Mouse (Mus musculus) myocyte (in vitro differentiated cells): Measurements from ENCODE around the gene Epha6. TPM values are rescaled to one million over a fixed set of nuclear protein-coding genes. Genes with fewer than 3 reads are reported as not detected.

Source experiments
- H3K27me3 ChIP-seq: one replicate; pipeline ENCODE4 v1.6.1; 2011; ENCODE audit not compliant: control insufficient read depth, insufficient read depth, insufficient read length
- H3K36me3 ChIP-seq: one replicate; pipeline ENCODE4 v1.6.1; 2011; ENCODE audit not compliant: control insufficient read depth, insufficient read depth
- H3K4me2 ChIP-seq: one replicate; pipeline ENCODE4 v1.6.1; 2011; ENCODE audit warnings: low read depth, control low read depth
- H3K4me3 ChIP-seq: one replicate; pipeline ENCODE4 v1.5.1; 2011; ENCODE audit warnings: mild to moderate bottlenecking, control low read depth, moderate library complexity
- H3K79me2 ChIP-seq: one replicate; pipeline ENCODE4 v1.6.1; 2011; ENCODE audit not compliant: control insufficient read depth, insufficient read depth
- H3ac ChIP-seq: one replicate; pipeline ENCODE4 v1.6.1; 2011; ENCODE audit not compliant: control insufficient read depth, insufficient read length
- CEBPB ChIP-seq: IDR thresholded peaks from 2 replicates; pipeline ENCODE4 v1.6.1; 2011; ENCODE audit warnings: mild to moderate bottlenecking, moderate library complexity; ENCODE audit not compliant: poor library complexity, insufficient read depth, severe bottlenecking
- E2F4 ChIP-seq: IDR thresholded peaks from one replicate; pipeline ENCODE4 v1.6.1; 2011; ENCODE audit warnings: mild to moderate bottlenecking, control low read depth, moderate library complexity; ENCODE audit not compliant: insufficient read depth
- MAX ChIP-seq: IDR thresholded peaks from one replicate; pipeline ENCODE4 v1.6.1; 2011; ENCODE audit warnings: low read depth, mild to moderate bottlenecking, control low read depth
- MYOD1 ChIP-seq, 3 experiments: IDR thresholded peaks; one replicate each; pipeline ENCODE4 v1.6.1; 2011; ENCODE audit warnings: control low read depth in 2 of 3, low read depth in 2 of 3, mild to moderate bottlenecking in 2 of 3, moderate library complexity in 1 of 3; ENCODE audit not compliant: insufficient read length in 2 of 3, control insufficient read depth in 1 of 3
- MYOG ChIP-seq, 3 experiments: IDR thresholded peaks; one replicate each; pipeline ENCODE4 v1.6.1; 2011; ENCODE audit warnings: control low read depth in 2 of 3, low read depth in 2 of 3, mild to moderate bottlenecking in 2 of 3; ENCODE audit not compliant: insufficient read length in 2 of 3, control insufficient read depth in 1 of 3, insufficient read depth in 1 of 3
- POLR2A ChIP-seq: IDR thresholded peaks from one replicate; pipeline ENCODE4 v1.6.1; 2011; ENCODE audit warnings: low read depth, mild to moderate bottlenecking, control low read depth, moderate library complexity; ENCODE audit not compliant: insufficient read length
- POLR2AphosphoS2 ChIP-seq: IDR thresholded peaks from one replicate; pipeline ENCODE4 v1.6.1; 2011; ENCODE audit warnings: low read depth, control low read depth; ENCODE audit not compliant: insufficient read length
- REST ChIP-seq: IDR thresholded peaks from one replicate; pipeline ENCODE4 v1.6.1; 2011; ENCODE audit warnings: mild to moderate bottlenecking, control low read depth, moderate library complexity; ENCODE audit not compliant: insufficient read depth, insufficient read length
- SRF ChIP-seq: IDR thresholded peaks from one replicate; pipeline ENCODE4 v1.6.1; 2011; ENCODE audit warnings: low read depth; ENCODE audit not compliant: control insufficient read depth, insufficient read length
- TCF12 ChIP-seq: IDR thresholded peaks from one replicate; pipeline ENCODE4 v1.6.1; 2011; ENCODE audit warnings: mild to moderate bottlenecking, control low read depth; ENCODE audit not compliant: poor library complexity, insufficient read depth, severe bottlenecking
- TCF3 ChIP-seq: IDR thresholded peaks from one replicate; pipeline ENCODE4 v1.6.1; 2011; ENCODE audit warnings: low read depth, control low read depth; ENCODE audit not compliant: insufficient read length
- USF1 ChIP-seq: IDR thresholded peaks from one replicate; pipeline ENCODE4 v1.6.1; 2011; ENCODE audit warnings: low read depth, mild to moderate bottlenecking, control low read depth, moderate library complexity
- polyA plus RNA-seq: library from polyadenylated mRNA; unstranded; fragments of >200 nt; fragmentation: generic; extraction: Trizol; gene quantifications from one replicate; pipeline ENCODE4 v1.2.1, GENCODE M21; 2012; ENCODE audit warnings: missing spikeins

The Epha6 gene
- polyA plus RNA-seq, 1 experiment, result not detected

- H3K36me3 ChIP-seq, result no peaks in the 10 kb centered on the region
- TF ChIP-seq USF1 (no peak), CEBPB (no peak), MYOG (IDR thresholded peaks at IDR 0.05; ENCODE audit: control insufficient read depth in 1 of 3, insufficient read depth in 1 of 3, insufficient read length in 2 of 3, low read depth in 2 of 3) (no peak), POLR2AphosphoS2 (no peak), REST (no peak), TCF3 (no peak), MYOD1 (IDR thresholded peaks at IDR 0.05; ENCODE audit: control insufficient read depth in 1 of 3, insufficient read length in 2 of 3, low read depth in 2 of 3) (no peak), SRF (no peak), MAX (no peak), TCF12 (no peak), E2F4 (no peak), POLR2A (no peak)
- no peak overlapping the region for H3K4me3 ChIP-seq
- no peak overlapping the region for H3K4me2 ChIP-seq
- no peaks in the 10 kb centered on the region for H3K79me2 ChIP-seq
- H3K27me3 ChIP-seq, result no peaks in the 10 kb centered on the region
- H3ac ChIP-seq, result no peak overlapping the region
Measured at GRCm38 (mm10) chr16:60144370-60144769, 461.0 kb downstream of the Epha6 start.

DNA sequence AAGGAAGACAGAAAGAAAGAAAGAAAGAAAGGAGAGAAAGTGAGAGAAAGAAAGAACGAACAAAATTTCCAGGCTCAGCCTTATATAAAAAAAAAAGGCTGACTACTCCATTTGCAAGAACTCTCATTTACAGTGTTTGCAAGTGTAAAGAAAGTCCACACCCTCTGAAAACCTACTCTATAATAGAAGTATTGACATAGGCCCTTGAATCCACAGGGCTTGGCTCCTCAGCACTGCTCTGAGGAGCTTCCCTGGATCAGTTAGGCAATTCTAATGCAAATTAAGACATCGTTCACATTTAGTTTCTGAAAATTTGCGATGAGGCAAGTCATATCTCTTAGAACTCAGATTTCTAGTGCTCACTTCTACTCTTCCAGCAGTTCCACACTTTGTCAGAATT is 483.9 kb downstream of the Epha6 start:
- H3K4me2 ChIP-seq, result no peak overlapping the region
- H3K79me2 ChIP-seq, result no peaks in the 10 kb centered on the region
- H3K4me3 ChIP-seq, result no peak overlapping the region
- no peak for TF ChIP-seq MYOG (IDR thresholded peaks at IDR 0.05; ENCODE audit: control insufficient read depth in 1 of 3, insufficient read depth in 1 of 3, insufficient read length in 2 of 3, low read depth in 2 of 3)
- no peak for TF ChIP-seq MAX
- no peak for TF ChIP-seq E2F4
- no peak for TF ChIP-seq TCF12
- TF ChIP-seq POLR2A, result no peak
- no peak for TF ChIP-seq SRF
- no peak for TF ChIP-seq USF1
- TF ChIP-seq MYOD1 (IDR thresholded peaks at IDR 0.05; ENCODE audit: control insufficient read depth in 1 of 3, insufficient read length in 2 of 3, low read depth in 2 of 3), result no peak
- TF ChIP-seq POLR2AphosphoS2, result no peak
- TF ChIP-seq CEBPB, result no peak
- no peak for TF ChIP-seq TCF3
- TF ChIP-seq REST, result no peak
- H3K27me3 ChIP-seq, result no peaks in the 10 kb centered on the region
- no peak overlapping the region for H3ac ChIP-seq
- H3K36me3 ChIP-seq, result no peaks in the 10 kb centered on the region

DNA sequence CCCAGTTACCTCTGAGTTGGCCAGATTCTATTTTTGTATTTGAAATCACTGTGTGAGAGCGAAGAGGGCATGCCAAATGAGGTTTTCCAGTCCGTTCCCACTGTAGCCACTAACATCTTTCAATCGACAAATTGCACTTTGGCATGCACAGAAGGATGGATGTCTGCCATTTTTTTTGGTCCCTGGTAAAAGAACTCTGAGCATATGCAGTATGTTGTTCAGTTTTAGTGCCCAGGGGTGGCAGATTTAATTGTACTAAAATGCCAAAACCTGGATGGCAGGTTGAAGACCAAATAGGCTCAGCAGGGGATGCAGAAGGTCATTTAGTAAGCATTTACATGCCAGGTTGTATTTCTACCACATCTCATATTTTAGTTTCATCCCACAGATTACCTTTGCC is 503.1 kb downstream of the Epha6 start:
- Histone ChIP-seq H3ac (no peak overlapping the region), H3K36me3 (no peaks in the 10 kb centered on the region), H3K79me2 (no peaks in the 10 kb centered on the region), H3K4me3 (no peak overlapping the region), H3K4me2 (no peak overlapping the region), H3K27me3 (no peaks in the 10 kb centered on the region)
- no peak for TF ChIP-seq TCF12
- TF ChIP-seq MYOG (IDR thresholded peaks at IDR 0.05; ENCODE audit: control insufficient read depth in 1 of 3, insufficient read depth in 1 of 3, insufficient read length in 2 of 3, low read depth in 2 of 3), result no peak
- TF ChIP-seq E2F4, result no peak
- no peak for TF ChIP-seq CEBPB
- TF ChIP-seq POLR2AphosphoS2, result no peak
- no peak for TF ChIP-seq SRF
- no peak for TF ChIP-seq MYOD1 (IDR thresholded peaks at IDR 0.05; ENCODE audit: control insufficient read depth in 1 of 3, insufficient read length in 2 of 3, low read depth in 2 of 3)
- TF ChIP-seq MAX, result no peak
- TF ChIP-seq TCF3, result no peak
- TF ChIP-seq USF1, result no peak
- TF ChIP-seq REST, result no peak
- TF ChIP-seq POLR2A, result no peak

GRCm38 (mm10) chr16:60095333-60095732 is 510.0 kb downstream of the Epha6 start:
- Histone ChIP-seq H3K4me2 (no peak overlapping the region), H3K4me3 (no peak overlapping the region), H3K79me2 (no peaks in the 10 kb centered on the region), H3ac (no peak overlapping the region), H3K27me3 (no peaks in the 10 kb centered on the region), H3K36me3 (no peaks in the 10 kb centered on the region)
- no peak for TF ChIP-seq MYOD1 (IDR thresholded peaks at IDR 0.05; ENCODE audit: control insufficient read depth in 1 of 3, insufficient read length in 2 of 3, low read depth in 2 of 3)
- no peak for TF ChIP-seq MAX
- no peak for TF ChIP-seq TCF12
- no peak for TF ChIP-seq REST
- no peak for TF ChIP-seq POLR2A
- no peak for TF ChIP-seq SRF
- no peak for TF ChIP-seq MYOG (IDR thresholded peaks at IDR 0.05; ENCODE audit: control insufficient read depth in 1 of 3, insufficient read depth in 1 of 3, insufficient read length in 2 of 3, low read depth in 2 of 3)
- no peak for TF ChIP-seq TCF3
- TF ChIP-seq POLR2AphosphoS2, result no peak
- TF ChIP-seq E2F4, result no peak
- no peak for TF ChIP-seq USF1

DNA sequence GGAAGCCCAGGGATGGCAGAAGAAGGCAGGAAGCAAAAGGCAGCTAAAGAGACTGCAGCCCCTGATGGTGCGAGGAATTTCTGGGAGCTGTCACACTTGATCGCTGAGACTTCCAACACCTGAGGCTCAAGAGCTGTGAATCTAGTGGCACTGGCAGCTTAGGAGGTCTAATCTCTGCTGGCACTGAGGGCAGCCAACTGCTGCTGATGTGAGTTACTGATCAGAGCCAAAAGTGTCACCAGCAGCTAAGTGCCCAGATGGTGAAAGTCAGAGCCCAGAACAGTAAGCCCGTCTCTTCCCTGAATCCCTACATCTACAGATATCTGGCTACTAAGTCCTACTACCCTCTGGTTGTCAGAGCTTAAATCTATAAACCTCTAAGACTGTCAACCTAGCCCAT is 518.4 kb downstream of the Epha6 start:
- Histone ChIP-seq H3K4me2 (no peak overlapping the region), H3K79me2 (no peaks in the 10 kb centered on the region), H3ac (no peak overlapping the region), H3K4me3 (no peak overlapping the region), H3K27me3 (no peaks in the 10 kb centered on the region), H3K36me3 (no peaks in the 10 kb centered on the region)
- TF ChIP-seq TCF12 (no peak), POLR2A (no peak), MYOD1 (IDR thresholded peaks at IDR 0.05; ENCODE audit: control insufficient read depth in 1 of 3, insufficient read length in 2 of 3, low read depth in 2 of 3) (no peak), POLR2AphosphoS2 (no peak), SRF (no peak)
